Mouse (Mus musculus) kidney, embryonic 16.5 days (tissue): ENCODE measurements around the gene Hsp90aa1. TPM values are rescaled to one million over a fixed set of nuclear protein-coding genes. Genes with fewer than 3 reads are reported as not detected.
"Not testable (repeated sequence)": the region's sequence is repeated elsewhere in the genome, so short reads cannot be mapped to it uniquely, and the experiment has no call there.

Source experiments
- ATAC-seq: fragments of 200-750 bp; cut with Nextera tagmentation; 2 replicates; pipeline ENCODE4 v1.8.0; 2017; ENCODE audit warnings: moderate TSS enrichment; ENCODE audit not compliant: low FRiP score, low TSS enrichment
- H3K27ac ChIP-seq: fragments of 300-500 bp; sonication (generic); 2 replicates; pipeline ENCODE4 v1.5.1; 2014; ENCODE audit warnings: low read length
- H3K27me3 ChIP-seq: fragments of 300-500 bp; sonication (generic); 2 replicates; pipeline ENCODE4 v1.6.1; 2014; ENCODE audit warnings: low read length, control low read depth, mixed read lengths; ENCODE audit not compliant: insufficient read depth
- H3K36me3 ChIP-seq: fragments of 300-500 bp; sonication (generic); 2 replicates; pipeline ENCODE4 v1.6.1; 2014; ENCODE audit warnings: low read length, control low read depth, mixed read lengths; ENCODE audit not compliant: insufficient read depth
- H3K4me1 ChIP-seq: fragments of 300-500 bp; sonication (generic); 2 replicates; pipeline ENCODE4 v1.6.1; 2014; ENCODE audit warnings: low read length, control low read depth, mixed read lengths; ENCODE audit not compliant: insufficient read depth
- H3K4me2 ChIP-seq: fragments of 300-500 bp; sonication (generic); replicated peaks from 2 replicates; pipeline ENCODE4 v1.6.1; 2014; ENCODE audit warnings: low read depth, low read length
- H3K4me3 ChIP-seq: fragments of 300-500 bp; sonication (generic); 2 replicates; pipeline ENCODE4 v1.5.1; 2014; ENCODE audit warnings: mild to moderate bottlenecking, low read length
- H3K9ac ChIP-seq: fragments of 300-500 bp; sonication (generic); replicated peaks from 2 replicates; pipeline ENCODE4 v1.6.1; 2014; ENCODE audit warnings: low read length
- H3K9me3 ChIP-seq: fragments of 300-500 bp; sonication (generic); 2 replicates; pipeline ENCODE4 v1.6.1; 2016; ENCODE audit warnings: low read length, control low read depth
- WGBS: fragments of 180-500 bp; shearing (Covaris S2); extraction: QIAGEN DNeasy Blood & Tissue Kit; methylation state at CpG from one replicate; pipeline ENCODE4 v1.1.7; 2014; 5-methylcytosine and 5-hydroxymethylcytosine counted together
- polyA plus RNA-seq: library from polyadenylated mRNA; unstranded; fragments of >200 nt; fragmentation: Nextera tagmentation; extraction: Ambion mirVana; gene quantifications from 2 replicates; pipeline ENCODE4 v1.2.1, GENCODE M21; 2015

Hsp90aa1 gene
- polyA plus RNA-seq = 843 and 919 TPM in 2 replicates

DNA sequence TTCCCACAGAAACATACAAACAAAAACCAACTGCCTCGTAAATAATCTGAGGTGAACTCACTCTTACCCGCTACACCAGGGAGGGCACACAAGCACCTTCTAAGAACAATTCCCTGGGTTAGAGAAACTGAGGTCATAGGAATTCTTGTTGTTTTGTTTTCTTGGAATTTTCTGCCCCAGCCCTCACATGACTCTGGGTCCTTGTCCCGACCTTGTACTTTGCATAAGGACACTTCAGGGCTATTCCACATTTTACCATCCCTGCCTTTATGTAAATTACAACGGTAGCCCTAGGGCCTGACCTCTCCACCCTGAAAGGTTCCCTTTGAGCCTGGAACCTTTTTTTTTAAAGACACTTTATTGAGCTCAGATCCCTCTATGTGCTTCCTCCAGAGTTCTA lies at the start of gene Hsp90aa1:
Hsp90aa1 (minus strand) TSS at position 173 of the 400 bp plus-strand sequence.
- no peaks in the 10 kb centered on the region for H3K9me3 ChIP-seq
- WGBS = 40% methylated on average over 4 of the region's 4 CpGs
- H3K4me3 ChIP-seq = no peak within 1 kb of the TSS
- H3K9ac ChIP-seq = 0 out of 2 replicates have a peak within 1 kb of the TSS, but pooled peaks have one; percentile 37
- no peak for ATAC-seq
- 0 out of 2 replicates have a peak within 1 kb of the TSS, but pooled peaks have one; percentile 20 for H3K4me2 ChIP-seq
- no peaks in the 10 kb centered on the region for H3K36me3 ChIP-seq
- peaks cover 4% of the 10 kb centered on the region; the same call in 1 of the 2 replicates for H3K4me1 ChIP-seq
- no peak within 1 kb of the TSS; the same call in 1 of the 2 replicates for H3K27ac ChIP-seq
- H3K27me3 ChIP-seq = no peaks in the 10 kb centered on the region

DNA sequence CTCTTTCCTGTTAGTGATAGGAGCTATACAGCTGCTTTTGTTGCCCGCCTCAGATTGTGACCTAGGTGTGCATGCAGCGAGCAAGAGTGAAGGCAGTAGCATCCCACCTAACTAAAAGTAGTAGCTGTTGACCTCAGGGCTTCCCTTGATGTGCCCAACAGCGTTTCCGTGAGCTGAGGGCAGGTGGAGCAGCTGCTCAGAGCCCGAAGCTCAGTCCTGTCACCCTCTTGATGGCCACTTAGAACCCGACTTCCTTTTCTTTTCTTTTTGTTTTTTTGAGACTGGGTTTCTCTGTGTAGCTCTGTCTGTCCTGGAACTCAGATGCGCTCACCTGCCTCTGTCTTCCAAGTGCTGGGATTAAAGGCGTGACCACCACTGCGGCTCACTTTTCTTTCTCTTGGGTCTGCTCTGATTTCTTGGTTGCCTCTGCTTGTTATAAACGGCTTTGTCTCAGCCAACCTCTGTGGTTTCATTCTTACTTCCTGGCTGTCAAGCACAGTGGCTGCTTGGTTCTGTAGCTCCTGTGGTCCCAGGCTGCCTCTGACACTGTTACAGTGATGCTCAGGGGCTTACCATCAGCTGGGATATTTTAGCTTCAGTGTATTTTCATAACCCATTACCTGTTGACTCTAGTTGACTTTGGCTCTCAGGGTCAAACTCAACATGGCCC lies 48.4 kb upstream of the Hsp90aa1 start:
- Histone ChIP-seq H3K9me3 (no peaks in the 10 kb centered on the region), H3K4me1 (no peaks in the 10 kb centered on the region), H3K27me3 (no peaks in the 10 kb centered on the region), H3K4me2 (no peak overlapping the region), H3K36me3 (peaks cover 10% of the 10 kb centered on the region), H3K27ac (no peak overlapping the region), H3K4me3 (no peak overlapping the region), H3K9ac (no peak overlapping the region)
- ATAC-seq = no peak
- WGBS = 73% methylated on average over 10 of the region's 10 CpGs

DNA sequence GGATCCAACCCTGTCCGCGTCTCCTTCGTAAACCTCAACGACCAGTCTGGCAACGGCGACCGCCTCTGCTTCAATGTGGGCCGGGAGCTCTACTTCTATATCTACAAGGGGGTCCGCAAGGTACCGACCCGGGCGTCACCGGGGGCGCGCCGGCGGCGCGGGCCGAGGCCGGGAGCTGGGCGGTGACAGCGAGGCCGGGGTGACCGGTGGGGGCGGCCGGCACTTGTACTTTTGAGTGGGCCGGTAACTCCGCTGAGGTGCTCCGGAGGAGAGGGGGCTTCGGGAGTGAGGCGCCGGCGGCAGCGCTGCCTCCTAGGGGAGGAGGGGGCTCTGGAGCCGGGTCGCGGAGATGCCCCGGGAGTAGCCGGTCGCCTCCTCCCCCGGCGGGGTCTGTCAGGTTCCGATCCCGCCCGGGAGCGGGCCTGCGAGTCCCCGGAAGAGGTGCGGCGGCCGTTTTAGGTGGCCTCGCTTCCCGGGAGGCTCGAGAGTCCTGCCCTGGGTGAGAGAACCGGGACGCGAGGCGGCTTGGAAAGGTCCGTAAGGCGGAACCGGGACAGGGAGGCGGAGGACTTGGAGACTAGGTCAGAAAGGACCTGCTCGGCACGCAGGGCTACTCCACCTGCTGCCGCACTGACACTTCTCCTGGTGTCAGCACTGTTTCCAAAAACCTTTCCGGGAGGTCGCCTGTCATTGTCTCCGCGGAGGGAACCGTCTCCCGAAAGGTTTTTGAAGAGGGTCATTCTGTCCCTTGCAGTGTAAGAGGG lies 35.8 kb upstream of the Hsp90aa1 start:
- Histone ChIP-seq H3K9ac (peak overlapping the region; percentile 97), H3K4me3 (peak overlapping the region; percentile 100), H3K4me1 (peaks cover 20% of the 10 kb centered on the region), H3K27ac (peak overlapping the region; percentile 93), H3K36me3 (no peaks in the 10 kb centered on the region), H3K27me3 (no peaks in the 10 kb centered on the region), H3K9me3 (no peaks in the 10 kb centered on the region), H3K4me2 (peak overlapping the region; percentile 87)
- under 1% methylated on average over 59 of the region's 72 CpGs for WGBS
- no peak; the same call in 1 of the 2 replicates for ATAC-seq

DNA sequence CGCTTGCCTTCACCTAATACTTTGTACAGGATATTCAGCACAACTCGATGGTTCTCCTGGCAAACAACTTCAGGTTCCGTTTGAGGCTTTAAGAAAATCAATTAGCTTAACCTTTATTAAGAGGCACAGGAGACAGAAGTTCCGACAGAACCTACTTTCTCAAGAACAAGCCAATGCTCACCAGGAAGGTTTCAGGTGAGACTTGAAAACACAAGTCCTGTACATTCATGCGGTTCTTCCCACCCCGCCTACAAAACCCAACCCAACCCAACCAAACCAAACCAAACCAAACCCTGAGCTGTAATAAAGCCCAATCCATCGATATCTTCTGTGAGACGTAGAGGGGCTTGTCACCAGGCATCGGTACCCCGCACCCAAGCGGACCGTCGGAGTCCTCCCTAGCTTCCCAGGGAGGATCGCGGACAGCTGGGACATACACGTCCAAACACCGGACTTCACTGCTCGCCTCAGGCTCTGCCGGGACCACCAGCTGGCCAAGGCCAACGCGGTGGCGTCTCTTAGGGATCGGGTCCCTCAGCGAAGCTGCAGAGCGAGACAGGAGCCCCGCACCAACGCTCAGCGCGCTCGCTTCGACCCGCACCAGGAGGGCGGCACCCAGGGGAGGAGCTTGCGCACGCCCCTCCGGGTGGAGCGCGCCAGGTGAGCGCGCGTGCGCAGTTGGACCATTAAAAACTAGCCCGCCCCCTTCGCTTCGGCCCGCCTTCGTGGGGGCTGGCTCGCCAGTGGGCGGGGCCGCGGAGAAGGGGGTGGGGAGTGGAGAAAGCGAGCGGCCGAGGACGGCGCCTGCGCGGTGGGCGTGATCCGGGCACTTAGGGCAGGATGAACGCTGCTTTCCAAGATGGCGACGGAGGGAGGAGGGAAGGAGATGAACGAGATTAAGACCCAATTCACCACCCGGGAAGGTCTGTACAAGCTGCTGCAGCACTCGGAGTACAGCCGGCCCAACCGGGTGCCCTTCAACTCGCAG lies 34.9 kb upstream of the Hsp90aa1 start, which contains the start of gene Wdr20:
Wdr20 (plus strand) TSS at position 775 of the 988 bp plus-strand sequence.
- peak within 1 kb of the TSS; percentile 87 for H3K4me2 ChIP-seq
- peak within 1 kb of the TSS; percentile 100 for H3K4me3 ChIP-seq
- peak within 1 kb of the TSS; percentile 97 for H3K9ac ChIP-seq
- WGBS = under 1% methylated on average over 67 of the region's 69 CpGs
- no peaks in the 10 kb centered on the region for H3K27me3 ChIP-seq
- H3K27ac ChIP-seq = peak within 1 kb of the TSS; percentile 93
- peaks cover 20% of the 10 kb centered on the region for H3K4me1 ChIP-seq
- ATAC-seq = peak; percentile 97
- no peaks in the 10 kb centered on the region for H3K9me3 ChIP-seq
- no peaks in the 10 kb centered on the region for H3K36me3 ChIP-seq

DNA sequence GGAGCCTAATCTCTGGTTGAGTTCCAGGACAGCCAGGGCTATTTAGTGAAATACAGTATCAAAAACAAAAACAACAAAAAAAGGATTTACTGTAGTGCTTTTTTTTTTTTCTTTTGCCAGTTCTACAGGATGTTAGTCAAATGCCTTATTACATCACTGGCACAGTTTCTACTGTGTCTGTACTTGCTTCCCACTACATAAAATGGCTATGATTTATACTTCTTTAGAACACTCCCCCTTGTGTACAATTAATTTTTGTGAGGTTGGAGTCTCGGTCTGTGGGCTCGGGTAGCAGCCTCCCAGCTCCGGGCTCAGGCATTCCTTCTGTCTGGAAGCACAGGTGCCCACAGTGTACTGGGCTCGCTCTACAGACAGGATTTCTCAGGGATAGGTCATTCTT lies 34.1 kb upstream of the Hsp90aa1 start:
- H3K36me3 ChIP-seq = no peaks in the 10 kb centered on the region
- no peaks in the 10 kb centered on the region for H3K27me3 ChIP-seq
- H3K4me1 ChIP-seq = peaks cover 20% of the 10 kb centered on the region
- H3K27ac ChIP-seq = no peak overlapping the region
- ATAC-seq = no peak
- WGBS = 4% methylated on average over 4 of the region's 4 CpGs
- peak overlapping the region; percentile 100 for H3K4me3 ChIP-seq
- H3K4me2 ChIP-seq = peak overlapping the region; percentile 87
- H3K9ac ChIP-seq = no peak overlapping the region
- no peaks in the 10 kb centered on the region for H3K9me3 ChIP-seq

- WGBS = 93% methylated on average over 3 of the region's 3 CpGs
- not testable (repeated sequence) for H3K27me3 ChIP-seq, H3K36me3 ChIP-seq, H3K27ac ChIP-seq, H3K9ac ChIP-seq, ATAC-seq, H3K4me1 ChIP-seq, H3K9me3 ChIP-seq, H3K4me2 ChIP-seq, H3K4me3 ChIP-seq
These were observed 30.7 kb upstream of the Hsp90aa1 start for GRCm38 (mm10) chr12:110733254-110733653.

- ATAC-seq = no peak
- Histone ChIP-seq H3K27me3 (no peaks in the 10 kb centered on the region), H3K9ac (no peak overlapping the region), H3K36me3 (no peaks in the 10 kb centered on the region), H3K4me2 (no peak overlapping the region), H3K4me1 (no peaks in the 10 kb centered on the region), H3K4me3 (no peak overlapping the region), H3K9me3 (no peaks in the 10 kb centered on the region), H3K27ac (no peak overlapping the region)
- 50% methylated on average over 1 of the region's 1 CpGs for WGBS
These were observed 23.9 kb upstream of the Hsp90aa1 start for GRCm38 (mm10) chr12:110726428-110726827.

- 76% methylated on average over 5 of the region's 5 CpGs for WGBS
- no peak for ATAC-seq
These were observed 23.0 kb upstream of the Hsp90aa1 start for GRCm38 (mm10) chr12:110725489-110725888.

DNA sequence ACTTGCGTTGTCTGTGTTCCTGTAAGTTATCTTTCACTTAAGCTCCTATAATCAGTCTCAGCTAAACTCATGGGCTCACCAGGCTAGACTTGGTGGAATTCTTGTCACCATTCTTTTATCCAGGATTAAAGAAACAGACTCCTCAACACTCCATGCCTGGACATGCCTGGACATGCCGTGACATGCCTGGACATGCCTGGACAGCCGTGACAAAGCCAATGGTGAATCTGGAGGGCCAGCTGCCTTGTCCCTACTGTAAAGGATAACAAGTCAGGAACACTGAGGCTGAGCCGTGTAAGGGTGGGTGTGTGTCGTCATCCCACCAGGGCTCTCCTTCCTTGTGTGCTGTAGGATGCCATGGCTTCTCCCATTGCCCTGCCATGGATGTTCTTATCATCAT lies 22.5 kb upstream of the Hsp90aa1 start:
- Histone ChIP-seq H3K4me2 (no peak overlapping the region), H3K36me3 (no peaks in the 10 kb centered on the region), H3K9ac (no peak overlapping the region), H3K4me1 (no peaks in the 10 kb centered on the region), H3K9me3 (no peaks in the 10 kb centered on the region), H3K27me3 (no peaks in the 10 kb centered on the region), H3K4me3 (no peak overlapping the region), H3K27ac (no peak overlapping the region)
- no peak for ATAC-seq
- WGBS = 93% methylated on average over 5 of the region's 5 CpGs

More at GRCm38 (mm10) chr12:110725489-110725888, 23.0 kb upstream of the Hsp90aa1 start:
- H3K9ac ChIP-seq = no peak overlapping the region
- H3K27me3 ChIP-seq = no peaks in the 10 kb centered on the region
- no peak overlapping the region for H3K27ac ChIP-seq
- H3K4me3 ChIP-seq = no peak overlapping the region
- no peaks in the 10 kb centered on the region for H3K36me3 ChIP-seq
- no peak overlapping the region for H3K4me2 ChIP-seq
- no peaks in the 10 kb centered on the region for H3K4me1 ChIP-seq
- no peaks in the 10 kb centered on the region for H3K9me3 ChIP-seq
